Mouse (Mus musculus) limb, embryonic 13.5 days (tissue): ENCODE data around the gene Grxcr1. TPM values are rescaled to one million over a fixed set of nuclear protein-coding genes. Genes with fewer than 3 reads are reported as not detected.

Experiments used
- ATAC-seq: fragments of 200-750 bp; cut with Nextera tagmentation; 2 replicates; pipeline ENCODE4 v1.8.0; 2017; ENCODE audit warnings: low read depth, moderate number of reproducible peaks, moderate TSS enrichment; ENCODE audit not compliant: low FRiP score
- H3K27ac ChIP-seq: fragments of 300-500 bp; sonication (generic); 2 replicates; pipeline ENCODE4 v1.5.1; 2015; ENCODE audit warnings: inconsistent platforms, mild to moderate bottlenecking, moderate library complexity
- H3K27me3 ChIP-seq: fragments of 300-500 bp; sonication (generic); 2 replicates; pipeline ENCODE4 v1.6.1; 2015; ENCODE audit warnings: mild to moderate bottlenecking, inconsistent platforms
- H3K36me3 ChIP-seq: fragments of 300-500 bp; sonication (generic); 2 replicates; pipeline ENCODE4 v1.6.1; 2015; ENCODE audit warnings: inconsistent platforms, mild to moderate bottlenecking, moderate library complexity
- H3K4me1 ChIP-seq: fragments of 300-500 bp; sonication (generic); 2 replicates; pipeline ENCODE4 v1.6.1; 2015; ENCODE audit warnings: inconsistent platforms
- H3K4me2 ChIP-seq: fragments of 300-500 bp; sonication (generic); replicated peaks from 2 replicates; pipeline ENCODE4 v1.6.1; 2015; ENCODE audit warnings: inconsistent platforms, mild to moderate bottlenecking, moderate library complexity
- H3K4me3 ChIP-seq: fragments of 300-500 bp; sonication (generic); 2 replicates; pipeline ENCODE4 v1.5.1; 2015; ENCODE audit warnings: moderate library complexity, mild to moderate bottlenecking, inconsistent platforms
- H3K9ac ChIP-seq: fragments of 300-500 bp; sonication (generic); 2 replicates; pipeline ENCODE4 v1.6.1; 2015; ENCODE audit warnings: mild to moderate bottlenecking, inconsistent platforms
- H3K9me3 ChIP-seq: fragments of 300-500 bp; sonication (generic); 2 replicates; pipeline ENCODE4 v1.6.1; 2016; ENCODE audit warnings: inconsistent platforms
- WGBS: fragments of 180-500 bp; shearing (Covaris S2); methylation state at CpG from one replicate; pipeline ENCODE4 v1.1.7; 2015; 5-methylcytosine and 5-hydroxymethylcytosine counted together
- polyA plus RNA-seq: library from polyadenylated mRNA; unstranded; fragments of >200 nt; fragmentation: Nextera tagmentation; extraction: Ambion mirVana; gene quantifications from 2 replicates; pipeline ENCODE4 v1.2.1, GENCODE M21; 2015

Grxcr1 gene
- not detected in 2 replicates for polyA plus RNA-seq

DNA sequence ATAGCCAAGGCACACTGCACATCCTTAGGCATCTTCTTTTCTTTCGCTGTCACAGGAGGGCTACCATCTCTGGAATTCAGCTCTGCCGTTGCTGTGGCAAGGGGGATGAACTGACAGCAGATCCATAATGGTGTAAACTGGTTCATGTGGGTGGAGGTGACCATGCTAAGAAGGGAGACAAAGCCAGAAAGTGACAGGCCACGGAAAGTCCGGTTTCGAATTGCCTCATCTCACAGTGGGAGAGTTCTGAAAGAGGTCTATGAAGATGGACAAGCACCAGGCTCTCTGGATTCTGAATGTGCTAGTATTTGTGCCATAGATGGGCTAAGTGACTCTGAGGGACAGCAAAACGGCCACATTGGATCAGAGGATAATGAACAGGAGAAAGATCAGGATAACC is at the start of gene Grxcr1:
Gene Grxcr1 (plus strand): TSS at position 92 of the 400 bp plus-strand sequence.
- Histone ChIP-seq H3K4me2 (no peak within 1 kb of the TSS), H3K36me3 (no peaks in the 10 kb centered on the region), H3K27me3 (no peaks in the 10 kb centered on the region), H3K9ac (no peak within 1 kb of the TSS), H3K9me3 (no peaks in the 10 kb centered on the region), H3K27ac (no peak within 1 kb of the TSS), H3K4me1 (no peaks in the 10 kb centered on the region), H3K4me3 (no peak within 1 kb of the TSS)
- no peak for ATAC-seq
- 86% methylated on average over 6 of the region's 6 CpGs for WGBS

DNA sequence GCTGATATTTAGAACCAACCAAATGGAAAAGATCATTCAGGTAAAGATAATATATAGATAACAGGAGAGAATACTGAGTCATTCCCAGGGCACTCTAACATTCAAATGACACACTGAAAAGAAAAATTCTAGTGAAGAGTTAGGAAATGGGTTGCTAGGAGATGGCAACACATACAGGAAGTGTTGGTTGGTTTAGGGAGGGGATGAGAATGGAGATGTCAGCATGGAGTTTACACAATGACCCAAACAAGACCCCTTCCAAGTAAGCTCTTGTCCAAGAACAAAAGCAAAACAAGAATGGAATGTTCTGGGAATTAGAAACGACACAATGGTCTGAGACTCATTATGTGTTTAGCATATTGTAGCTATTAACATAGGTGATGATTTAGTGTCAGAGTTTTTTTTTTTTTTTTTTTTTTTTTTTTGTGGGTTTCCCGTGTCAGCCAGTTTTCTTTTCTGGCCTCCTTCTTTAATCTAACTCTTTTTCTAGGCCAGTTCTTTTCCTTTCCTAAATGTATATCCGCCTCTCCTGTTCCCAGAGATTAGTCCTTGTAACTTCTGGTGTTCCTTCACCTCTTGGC is 49.6 kb upstream of the Grxcr1 start:
- ATAC-seq: no peak
- Histone ChIP-seq H3K4me3 (no peak overlapping the region), H3K27ac (no peak overlapping the region), H3K27me3 (no peaks in the 10 kb centered on the region), H3K4me2 (no peak overlapping the region), H3K36me3 (no peaks in the 10 kb centered on the region), H3K4me1 (no peaks in the 10 kb centered on the region), H3K9me3 (no peaks in the 10 kb centered on the region), H3K9ac (no peak overlapping the region)
- WGBS: 64% methylated on average over 3 of the region's 3 CpGs

DNA sequence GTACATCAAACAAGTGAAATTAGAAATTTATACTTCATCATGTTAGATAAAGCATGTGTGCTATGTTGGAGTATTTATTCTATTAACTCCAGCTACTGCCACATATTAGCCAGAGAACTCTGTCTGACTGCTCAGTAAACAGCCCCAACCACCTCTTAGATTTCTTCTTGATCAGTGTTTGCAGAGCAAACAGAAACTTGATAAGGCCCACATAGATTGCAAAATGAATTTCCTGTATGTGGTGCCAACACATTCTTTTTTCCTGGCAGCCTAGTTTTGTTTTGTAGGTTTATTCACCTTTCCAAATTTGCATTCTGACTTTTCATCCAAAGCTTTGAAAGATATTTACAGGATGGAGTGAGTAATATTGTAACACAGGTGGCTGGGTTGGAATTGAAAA is 41.2 kb upstream of the Grxcr1 start:
- Histone ChIP-seq H3K27me3 (no peaks in the 10 kb centered on the region), H3K9ac (no peak overlapping the region), H3K4me1 (no peaks in the 10 kb centered on the region), H3K27ac (no peak overlapping the region), H3K36me3 (no peaks in the 10 kb centered on the region), H3K4me2 (no peak overlapping the region), H3K4me3 (no peak overlapping the region), H3K9me3 (no peaks in the 10 kb centered on the region)
- ATAC-seq: no peak

DNA sequence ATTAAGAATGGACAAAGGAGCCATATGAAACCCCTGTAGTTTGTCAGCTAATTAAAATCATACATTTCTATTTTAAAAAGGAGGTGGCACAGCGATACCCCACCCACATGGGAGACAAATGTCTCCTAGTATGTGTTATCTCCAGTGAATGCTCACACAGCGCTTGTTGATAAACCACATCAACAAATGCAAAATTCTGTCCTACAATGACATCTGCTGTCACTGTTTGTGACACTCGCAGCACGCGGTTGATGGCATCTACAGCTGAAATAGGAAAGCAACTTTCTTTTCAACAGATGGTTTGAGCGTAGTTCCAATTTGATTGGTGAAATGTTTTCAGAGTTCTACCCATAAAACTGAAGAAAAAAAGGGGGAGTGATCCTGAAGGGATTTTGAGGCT is 29.0 kb upstream of the Grxcr1 start:
- H3K27ac ChIP-seq: no peak overlapping the region
- no peak for ATAC-seq
- 91% methylated on average over 6 of the region's 6 CpGs for WGBS

DNA sequence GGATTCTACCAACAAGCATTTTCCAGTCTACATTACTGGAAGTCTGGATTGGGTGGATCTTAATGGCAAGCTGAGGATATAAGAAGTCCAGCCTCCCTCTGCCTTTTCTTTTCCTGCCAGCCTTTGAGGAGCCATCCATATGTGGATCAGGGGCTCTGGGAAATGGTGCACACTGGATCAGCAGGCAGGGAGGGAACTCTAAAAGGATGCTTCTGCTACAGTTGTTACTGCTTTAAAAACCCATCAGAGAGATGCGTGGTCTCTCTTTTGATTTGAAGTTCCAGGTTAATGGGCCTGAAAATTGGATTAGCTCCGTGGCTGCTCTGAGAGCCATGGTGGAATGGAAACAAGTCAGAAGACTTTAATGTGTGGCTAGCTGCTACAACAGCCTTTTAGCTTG is 27.7 kb upstream of the Grxcr1 start:
- Histone ChIP-seq H3K4me3 (no peak overlapping the region), H3K4me1 (no peaks in the 10 kb centered on the region), H3K27ac (no peak overlapping the region), H3K36me3 (no peaks in the 10 kb centered on the region), H3K9ac (no peak overlapping the region), H3K4me2 (no peak overlapping the region), H3K27me3 (no peaks in the 10 kb centered on the region), H3K9me3 (no peaks in the 10 kb centered on the region)
- 60% methylated on average over 2 of the region's 2 CpGs for WGBS
- no peak for ATAC-seq

More for the DNA sequence above, 29.0 kb upstream of the Grxcr1 start:
- Histone ChIP-seq H3K4me2 (no peak overlapping the region), H3K9me3 (no peaks in the 10 kb centered on the region), H3K4me3 (no peak overlapping the region), H3K27me3 (no peaks in the 10 kb centered on the region), H3K4me1 (no peaks in the 10 kb centered on the region), H3K36me3 (no peaks in the 10 kb centered on the region), H3K9ac (no peak overlapping the region)

DNA sequence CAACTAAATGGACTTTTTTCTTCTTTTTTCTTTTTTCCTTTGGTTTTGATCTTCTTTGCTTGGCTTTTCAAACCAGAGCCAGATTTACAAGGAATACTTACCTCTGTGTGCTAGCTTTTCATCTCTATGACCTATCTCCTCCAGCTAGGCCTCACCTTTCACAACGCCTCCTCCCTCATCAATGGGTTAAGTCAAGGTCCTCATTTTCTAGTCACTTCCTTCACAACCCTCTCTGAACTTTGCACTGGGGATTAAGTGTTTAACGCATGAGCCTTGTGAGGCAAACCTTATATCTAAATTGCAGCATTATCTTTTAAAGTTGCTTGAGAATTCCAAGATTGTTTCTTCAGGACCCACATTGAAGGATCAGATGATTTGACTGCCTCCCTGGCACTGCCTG is 27.2 kb upstream of the Grxcr1 start:
- Histone ChIP-seq H3K27me3 (no peaks in the 10 kb centered on the region), H3K4me2 (no peak overlapping the region), H3K36me3 (no peaks in the 10 kb centered on the region), H3K4me3 (no peak overlapping the region), H3K9me3 (no peaks in the 10 kb centered on the region), H3K27ac (no peak overlapping the region), H3K4me1 (no peaks in the 10 kb centered on the region), H3K9ac (no peak overlapping the region)
- WGBS: 78% methylated on average over 2 of the region's 2 CpGs
- no peak for ATAC-seq

DNA sequence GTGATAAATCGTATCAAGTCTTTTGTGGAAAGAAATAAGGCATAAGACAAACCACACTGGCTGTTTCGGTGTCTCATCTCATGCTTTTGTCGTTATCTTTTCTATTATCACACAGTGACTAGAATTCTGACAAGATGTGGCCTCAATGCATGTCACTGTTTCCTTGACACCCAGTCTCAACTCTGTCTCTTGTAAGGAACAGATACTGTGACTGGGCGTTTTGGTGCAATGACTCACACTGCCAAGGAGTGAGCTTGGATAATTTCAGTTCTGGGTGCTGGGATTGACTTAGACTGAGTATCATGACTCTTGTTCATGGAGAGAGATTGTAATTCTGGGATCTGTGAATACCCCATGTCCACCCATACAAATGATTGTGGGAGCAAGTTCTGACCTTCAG is 24.6 kb upstream of the Grxcr1 start:
- H3K9ac ChIP-seq: no peak overlapping the region
- WGBS: 93% methylated on average over 4 of the region's 4 CpGs
- no peaks in the 10 kb centered on the region for H3K4me1 ChIP-seq
- no peaks in the 10 kb centered on the region for H3K36me3 ChIP-seq
- H3K4me3 ChIP-seq: no peak overlapping the region
- H3K9me3 ChIP-seq: no peaks in the 10 kb centered on the region
- no peak overlapping the region for H3K4me2 ChIP-seq
- H3K27ac ChIP-seq: no peak overlapping the region
- H3K27me3 ChIP-seq: no peaks in the 10 kb centered on the region
- ATAC-seq: no peak

DNA sequence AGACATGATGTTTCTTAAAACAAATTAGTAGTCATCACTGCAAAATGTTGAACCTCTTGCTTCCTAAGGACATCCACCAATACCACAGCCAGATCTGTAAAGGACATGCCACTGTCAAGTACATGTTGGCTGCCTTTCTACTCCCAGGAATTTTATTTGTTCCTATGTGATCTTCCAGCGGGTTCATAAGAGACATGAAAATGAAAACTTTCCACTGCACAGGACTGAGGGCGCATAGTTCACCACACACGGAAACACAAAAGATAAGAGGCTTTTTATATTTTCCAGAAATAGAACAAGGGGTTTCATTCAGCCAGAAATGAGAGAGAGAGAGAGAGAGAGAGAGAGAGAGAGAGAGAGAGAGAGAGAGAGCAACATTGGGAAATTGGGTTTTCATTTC is 20.1 kb upstream of the Grxcr1 start:
- 88% methylated on average over 3 of the region's 3 CpGs for WGBS

DNA sequence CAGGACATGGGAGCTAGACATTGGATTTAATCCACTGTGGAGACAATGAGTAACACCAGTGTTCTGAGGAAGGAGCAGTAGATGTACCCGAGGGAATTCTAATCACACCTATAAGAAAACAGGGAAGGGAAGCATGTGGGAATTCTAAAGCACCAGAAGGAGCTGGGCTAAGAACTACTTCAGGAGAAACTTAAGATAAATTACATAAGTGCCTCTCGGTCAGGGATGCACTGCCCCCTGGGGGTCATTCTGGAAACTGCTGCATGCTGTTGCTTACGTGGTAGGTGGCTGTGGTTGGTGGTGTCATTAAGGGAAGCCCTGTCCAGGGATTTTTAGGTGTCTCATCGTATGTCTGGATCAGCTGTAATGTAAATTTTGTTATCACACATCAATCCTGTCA is 19.0 kb upstream of the Grxcr1 start:
- peak; percentile 59; the same call in 1 of the 2 replicates for ATAC-seq
- H3K9ac ChIP-seq: no peak overlapping the region
- no peak overlapping the region for H3K4me3 ChIP-seq
- H3K4me1 ChIP-seq: no peaks in the 10 kb centered on the region
- H3K27ac ChIP-seq: no peak overlapping the region
- 20% methylated on average over 4 of the region's 4 CpGs for WGBS
- no peaks in the 10 kb centered on the region for H3K9me3 ChIP-seq
- peaks cover 4% of the 10 kb centered on the region; the same call in 1 of the 2 replicates for H3K27me3 ChIP-seq
- H3K36me3 ChIP-seq: no peaks in the 10 kb centered on the region
- H3K4me2 ChIP-seq: no peak overlapping the region

More for the DNA sequence above, 20.1 kb upstream of the Grxcr1 start:
- no peak overlapping the region for H3K4me3 ChIP-seq
- H3K4me1 ChIP-seq: no peaks in the 10 kb centered on the region
- no peak for ATAC-seq
- no peak overlapping the region for H3K9ac ChIP-seq
- no peak overlapping the region for H3K27ac ChIP-seq
- peaks cover 4% of the 10 kb centered on the region; the same call in 1 of the 2 replicates for H3K27me3 ChIP-seq
- H3K4me2 ChIP-seq: no peak overlapping the region
- no peaks in the 10 kb centered on the region for H3K36me3 ChIP-seq
- H3K9me3 ChIP-seq: no peaks in the 10 kb centered on the region

DNA sequence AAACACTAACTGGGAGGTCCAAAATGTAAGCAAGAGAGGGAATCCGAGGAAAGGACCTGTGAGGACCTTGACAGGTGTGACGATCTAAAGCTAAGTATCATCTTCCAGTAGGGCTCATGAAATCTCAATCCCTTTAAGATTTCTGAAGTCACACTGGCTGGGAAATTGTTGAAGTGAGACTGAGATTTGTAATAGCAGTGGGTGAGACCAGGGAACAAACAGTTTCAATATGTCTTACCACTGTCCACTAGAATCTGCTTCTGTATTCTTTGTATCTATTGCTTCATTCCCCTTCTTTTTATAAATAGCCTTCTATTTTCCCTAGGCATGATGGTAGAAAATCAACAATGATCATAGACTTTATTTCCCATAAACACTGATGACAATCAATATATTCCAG is 10.8 kb upstream of the Grxcr1 start:
- WGBS: 78% methylated on average over 2 of the region's 2 CpGs
- H3K4me2 ChIP-seq: no peak overlapping the region
- H3K4me1 ChIP-seq: no peaks in the 10 kb centered on the region
- no peaks in the 10 kb centered on the region for H3K36me3 ChIP-seq
- no peak overlapping the region for H3K9ac ChIP-seq
- H3K27me3 ChIP-seq: no peaks in the 10 kb centered on the region
- H3K4me3 ChIP-seq: no peak overlapping the region
- no peaks in the 10 kb centered on the region for H3K9me3 ChIP-seq
- H3K27ac ChIP-seq: no peak overlapping the region
- ATAC-seq: no peak

DNA sequence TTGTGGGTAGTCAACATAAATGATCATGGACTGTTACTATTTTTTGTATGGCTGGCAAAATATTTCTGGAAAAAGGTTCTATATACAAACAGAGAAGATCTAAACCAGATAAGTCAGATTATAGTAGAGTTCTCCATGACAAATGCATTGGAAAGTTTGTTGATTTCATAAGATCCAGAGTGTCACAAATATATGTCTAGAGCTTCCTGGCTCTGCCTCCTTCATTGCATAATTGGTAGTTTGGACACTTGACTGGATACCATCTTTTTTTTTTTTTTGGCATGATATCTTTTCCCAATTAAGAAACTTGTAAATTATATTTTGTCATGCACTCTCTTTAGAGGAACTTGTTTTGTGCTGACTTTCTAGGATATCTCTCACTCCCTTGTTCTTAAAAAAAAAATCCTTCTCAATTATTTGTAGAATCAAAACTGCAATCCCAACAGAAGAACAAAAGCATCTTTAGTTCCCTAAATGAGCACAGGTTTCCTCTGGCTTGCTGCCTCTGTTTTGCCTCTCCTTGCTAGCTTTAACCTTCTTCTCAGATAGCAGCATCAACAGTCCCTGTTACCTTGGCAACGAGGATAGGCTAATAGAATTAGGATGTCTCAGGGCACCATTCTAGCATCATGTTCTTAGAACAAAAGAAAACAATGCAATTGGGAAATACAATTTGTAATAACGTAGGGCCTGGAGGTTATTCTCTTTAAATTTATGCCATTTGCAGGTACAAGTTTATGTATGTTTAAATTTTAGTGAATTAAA is 4.8 kb upstream of the Grxcr1 start:
- ATAC-seq: no peak
- no peak overlapping the region for H3K27ac ChIP-seq
- no peak overlapping the region for H3K4me3 ChIP-seq
- H3K36me3 ChIP-seq: no peaks in the 10 kb centered on the region
- H3K9me3 ChIP-seq: no peaks in the 10 kb centered on the region
- H3K4me1 ChIP-seq: no peaks in the 10 kb centered on the region
- no peaks in the 10 kb centered on the region for H3K27me3 ChIP-seq
- no peak overlapping the region for H3K4me2 ChIP-seq
- no peak overlapping the region for H3K9ac ChIP-seq
- WGBS: 74% methylated on average over 2 of the region's 2 CpGs

DNA sequence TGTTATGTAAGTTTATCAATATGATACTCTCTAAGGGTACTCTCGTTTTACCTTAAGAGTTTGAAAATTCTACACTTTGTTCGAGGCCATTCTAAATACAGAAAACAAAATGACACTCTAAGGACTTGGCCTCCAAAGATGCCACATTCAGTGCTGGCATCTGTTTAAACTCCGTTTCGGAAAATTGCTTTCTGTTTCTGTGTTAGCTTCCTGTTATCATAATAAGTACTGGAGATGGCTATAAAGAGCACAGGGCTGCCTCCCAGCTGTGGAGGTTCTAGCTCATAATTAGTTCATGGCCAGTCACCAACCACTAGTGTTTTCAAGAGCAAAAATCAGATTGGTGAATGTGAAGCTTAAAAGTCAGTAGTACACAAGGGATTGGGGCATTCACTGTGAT is 4.2 kb upstream of the Grxcr1 start:
- no peak overlapping the region for H3K4me2 ChIP-seq
- H3K9me3 ChIP-seq: no peaks in the 10 kb centered on the region
- no peaks in the 10 kb centered on the region for H3K36me3 ChIP-seq
- no peak for ATAC-seq
- 74% methylated on average over 4 of the region's 4 CpGs for WGBS
- H3K4me1 ChIP-seq: no peaks in the 10 kb centered on the region
- H3K27ac ChIP-seq: no peak overlapping the region
- H3K4me3 ChIP-seq: no peak overlapping the region
- no peak overlapping the region for H3K9ac ChIP-seq
- no peaks in the 10 kb centered on the region for H3K27me3 ChIP-seq

DNA sequence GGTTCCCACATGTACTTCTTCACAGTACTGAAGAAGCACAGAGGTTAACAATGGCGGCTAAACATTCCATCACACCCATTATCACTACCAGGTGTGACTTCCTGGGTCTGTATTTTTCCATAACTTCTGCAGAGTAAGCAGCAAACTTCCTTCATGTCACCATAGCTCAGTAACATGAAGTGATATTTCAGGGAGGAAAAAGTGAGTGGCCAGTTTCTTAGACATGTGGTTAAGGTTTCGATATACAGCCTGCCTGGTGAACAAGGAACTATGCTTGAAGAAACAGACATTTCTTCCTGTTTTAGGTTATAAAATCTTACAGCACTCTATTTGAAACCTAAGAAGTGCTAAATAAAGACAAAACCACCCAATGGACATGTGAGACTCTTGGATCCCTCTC is 1.7 kb downstream of the Grxcr1 start:
- Histone ChIP-seq H3K4me2 (no peak overlapping the region), H3K27ac (no peak overlapping the region), H3K27me3 (no peaks in the 10 kb centered on the region), H3K4me3 (no peak overlapping the region), H3K9ac (no peak overlapping the region), H3K4me1 (no peaks in the 10 kb centered on the region), H3K36me3 (no peaks in the 10 kb centered on the region), H3K9me3 (no peaks in the 10 kb centered on the region)
- 73% methylated on average over 2 of the region's 2 CpGs for WGBS
- no peak for ATAC-seq
